Mouse (Mus musculus): ENCODE data around the gene Pde6g. TPM values are rescaled to one million over a fixed set of nuclear protein-coding genes. Genes with fewer than 3 reads are reported as not detected.

Pde6g gene
- total RNA-seq (2014; fragmentation: Nextera tagmentation): 1.7 and 3.5 TPM in 2 replicates
- 0.23 and 0.33 TPM in 2 replicates for total RNA-seq (2017)
- polyA plus RNA-seq (2012): 0.18 and 0.23 TPM in 2 replicates

GRCm38 (mm10) chr11:120453306-120453705 lies at the start of gene Pde6g:
Gene Pde6g, minus strand, starts transcription at chr11:120453500.
- Histone ChIP-seq H3K27me3 (ENCODE audit: insufficient read depth, low read length) (peaks cover 9% of the 10 kb centered on the region), H3K36me3 (replicated peaks) (peaks cover 47% of the 10 kb centered on the region), H3K4me3 (ENCODE audit: low read depth, low read length) (no peak within 1 kb of the TSS), H3K9me3 (replicated peaks) (no peaks in the 10 kb centered on the region), H3K4me1 (ENCODE audit: insufficient read depth, low read depth, low read length) (peaks cover 21% of the 10 kb centered on the region)
- no peak for DNase-seq (ENCODE audit: low spot score)
- ATAC-seq (ENCODE audit: extremely low read depth, insufficient number of reproducible peaks, low FRiP score, poor library complexity, severe bottlenecking): no peak
- TF ChIP-seq TAL1 (conservative IDR thresholded peaks at IDR 0.05; ENCODE audit: low read depth, low read length) (no peak), CTCF (IDR thresholded peaks at IDR 0.05; ENCODE audit: low read depth, low read length) (no peak)

GRCm38 (mm10) chr11:120501701-120502100 lies 48.4 kb upstream of the Pde6g start:
- Histone ChIP-seq H3K4me3 (ENCODE audit: low read depth, low read length) (no peak overlapping the region), H3K27me3 (ENCODE audit: insufficient read depth, low read length) (peaks cover 24% of the 10 kb centered on the region), H3K9me3 (replicated peaks) (no peaks in the 10 kb centered on the region), H3K4me1 (ENCODE audit: insufficient read depth, low read depth, low read length) (peaks cover 15% of the 10 kb centered on the region), H3K36me3 (replicated peaks) (peaks cover 33% of the 10 kb centered on the region)
- DNase-seq (ENCODE audit: low spot score) (no peak), ATAC-seq (ENCODE audit: extremely low read depth, insufficient number of reproducible peaks, low FRiP score, poor library complexity, severe bottlenecking) (no peak)
- TF ChIP-seq POLR2AphosphoS5 (IDR thresholded peaks at IDR 0.05; ENCODE audit: insufficient replicate concordance, low read depth, low read length) (no peak), GATA2 (IDR thresholded peaks at IDR 0.05; ENCODE audit: borderline replicate concordance, low read depth, low read length) (no peak), GATA1 (IDR thresholded peaks at IDR 0.05; ENCODE audit: borderline replicate concordance, low read length) (no peak), TAL1 (conservative IDR thresholded peaks at IDR 0.05; ENCODE audit: low read depth, low read length) (no peak), CTCF (IDR thresholded peaks at IDR 0.05; ENCODE audit: low read depth, low read length) (no peak)

- ATAC-seq (ENCODE audit: extremely low read depth, insufficient number of reproducible peaks, low FRiP score, poor library complexity, severe bottlenecking) (no peak), DNase-seq (ENCODE audit: low spot score) (no peak)
- TF ChIP-seq CTCF (IDR thresholded peaks at IDR 0.05; ENCODE audit: low read depth, low read length) (no peak), GATA2 (IDR thresholded peaks at IDR 0.05; ENCODE audit: borderline replicate concordance, low read depth, low read length) (no peak), TAL1 (conservative IDR thresholded peaks at IDR 0.05; ENCODE audit: low read depth, low read length) (no peak), POLR2AphosphoS5 (IDR thresholded peaks at IDR 0.05; ENCODE audit: insufficient replicate concordance, low read depth, low read length) (0 out of 2 replicates have a peak, but pooled peaks have one; percentile 55), GATA1 (IDR thresholded peaks at IDR 0.05; ENCODE audit: borderline replicate concordance, low read length) (no peak)
- Histone ChIP-seq H3K9me3 (replicated peaks) (no peaks in the 10 kb centered on the region), H3K4me3 (ENCODE audit: low read depth, low read length) (no peak overlapping the region), H3K4me1 (ENCODE audit: insufficient read depth, low read depth, low read length) (peaks cover 14% of the 10 kb centered on the region), H3K36me3 (replicated peaks) (peaks cover 40% of the 10 kb centered on the region), H3K27me3 (ENCODE audit: insufficient read depth, low read length) (peaks cover 22% of the 10 kb centered on the region)
Observed at GRCm38 (mm10) chr11:120501018-120501417, 47.7 kb upstream of the Pde6g start.

GRCm38 (mm10) chr11:120500357-120500756 lies 47.1 kb upstream of the Pde6g start:
- Histone ChIP-seq H3K9me3 (replicated peaks) (no peaks in the 10 kb centered on the region), H3K4me1 (ENCODE audit: insufficient read depth, low read depth, low read length) (peaks cover 14% of the 10 kb centered on the region), H3K36me3 (replicated peaks) (peaks cover 46% of the 10 kb centered on the region), H3K27me3 (ENCODE audit: insufficient read depth, low read length) (peaks cover 21% of the 10 kb centered on the region), H3K4me3 (ENCODE audit: low read depth, low read length) (no peak overlapping the region)
- TF ChIP-seq GATA2 (IDR thresholded peaks at IDR 0.05; ENCODE audit: borderline replicate concordance, low read depth, low read length) (no peak), CTCF (IDR thresholded peaks at IDR 0.05; ENCODE audit: low read depth, low read length) (no peak), POLR2AphosphoS5 (IDR thresholded peaks at IDR 0.05; ENCODE audit: insufficient replicate concordance, low read depth, low read length) (no peak), GATA1 (IDR thresholded peaks at IDR 0.05; ENCODE audit: borderline replicate concordance, low read length) (no peak), TAL1 (conservative IDR thresholded peaks at IDR 0.05; ENCODE audit: low read depth, low read length) (no peak)
- no peak for DNase-seq (ENCODE audit: low spot score)
- no peak for ATAC-seq (ENCODE audit: extremely low read depth, insufficient number of reproducible peaks, low FRiP score, poor library complexity, severe bottlenecking)

- H3K9me3 ChIP-seq (replicated peaks): no peaks in the 10 kb centered on the region
- TF ChIP-seq TAL1 (conservative IDR thresholded peaks at IDR 0.05; ENCODE audit: low read depth, low read length) (no peak), GATA1 (IDR thresholded peaks at IDR 0.05; ENCODE audit: borderline replicate concordance, low read length) (no peak), CTCF (IDR thresholded peaks at IDR 0.05; ENCODE audit: low read depth, low read length) (no peak), GATA2 (IDR thresholded peaks at IDR 0.05; ENCODE audit: borderline replicate concordance, low read depth, low read length) (no peak), POLR2AphosphoS5 (IDR thresholded peaks at IDR 0.05; ENCODE audit: insufficient replicate concordance, low read depth, low read length) (no peak)
Observed at GRCm38 (mm10) chr11:120499894-120500293, 46.6 kb upstream of the Pde6g start.

GRCm38 (mm10) chr11:120498891-120499290 lies 45.6 kb upstream of the Pde6g start:
- Histone ChIP-seq H3K4me1 (ENCODE audit: insufficient read depth, low read depth, low read length) (peaks cover 19% of the 10 kb centered on the region), H3K4me3 (ENCODE audit: low read depth, low read length) (no peak overlapping the region), H3K9me3 (replicated peaks) (no peaks in the 10 kb centered on the region), H3K36me3 (replicated peaks) (peaks cover 61% of the 10 kb centered on the region), H3K27me3 (ENCODE audit: insufficient read depth, low read length) (peaks cover 18% of the 10 kb centered on the region; the same call in 1 of the 2 replicates)
- no peak for DNase-seq (ENCODE audit: low spot score)
- TF ChIP-seq GATA2 (IDR thresholded peaks at IDR 0.05; ENCODE audit: borderline replicate concordance, low read depth, low read length) (no peak), POLR2AphosphoS5 (IDR thresholded peaks at IDR 0.05; ENCODE audit: insufficient replicate concordance, low read depth, low read length) (no peak), TAL1 (conservative IDR thresholded peaks at IDR 0.05; ENCODE audit: low read depth, low read length) (no peak), GATA1 (IDR thresholded peaks at IDR 0.05; ENCODE audit: borderline replicate concordance, low read length) (no peak), CTCF (IDR thresholded peaks at IDR 0.05; ENCODE audit: low read depth, low read length) (no peak)
- no peak for ATAC-seq (ENCODE audit: extremely low read depth, insufficient number of reproducible peaks, low FRiP score, poor library complexity, severe bottlenecking)

More at GRCm38 (mm10) chr11:120499894-120500293, 46.6 kb upstream of the Pde6g start:
- ATAC-seq (ENCODE audit: extremely low read depth, insufficient number of reproducible peaks, low FRiP score, poor library complexity, severe bottlenecking) (no peak), DNase-seq (ENCODE audit: low spot score) (no peak)
- Histone ChIP-seq H3K36me3 (replicated peaks) (peaks cover 51% of the 10 kb centered on the region), H3K27me3 (ENCODE audit: insufficient read depth, low read length) (peaks cover 21% of the 10 kb centered on the region), H3K4me3 (ENCODE audit: low read depth, low read length) (no peak overlapping the region), H3K4me1 (ENCODE audit: insufficient read depth, low read depth, low read length) (peaks cover 14% of the 10 kb centered on the region)
